Mouse (Mus musculus) heart, adult 2 months (tissue): ENCODE data around the gene Tmem107. TPM values are rescaled to one million over a fixed set of nuclear protein-coding genes. Genes with fewer than 3 reads are reported as not detected.

Experiments used
- DNase-seq, 2 experiments: peaks; one replicate each; pipeline ENCODE4 v3.0.0; 2021
- H3K27ac ChIP-seq: fragments of 200-600 bp; 2 replicates; pipeline ENCODE4 v1.8.1; 2022
- H3K27me3 ChIP-seq: fragments of 200-500 bp; 2 replicates; pipeline ENCODE4 v1.6.1; 2012; ENCODE audit warnings: mild to moderate bottlenecking, low read length, inconsistent platforms, mixed read lengths; ENCODE audit not compliant: control insufficient read depth, insufficient read depth
- H3K36me3 ChIP-seq: fragments of 200-500 bp; 2 replicates; pipeline ENCODE4 v1.6.1; 2012; ENCODE audit warnings: low read length, inconsistent platforms; ENCODE audit not compliant: control insufficient read depth, insufficient read depth
- H3K4me1 ChIP-seq: fragments of 200-500 bp; 2 replicates; pipeline ENCODE4 v1.6.1; 2011; ENCODE audit warnings: low read length; ENCODE audit not compliant: control insufficient read depth, insufficient read depth
- H3K4me3 ChIP-seq: fragments of 200-600 bp; 2 replicates; pipeline ENCODE4 v1.8.1; 2022
- H3K79me2 ChIP-seq: fragments of 200-500 bp; replicated peaks from 2 replicates; pipeline ENCODE4 v1.6.1; 2012; ENCODE audit warnings: mild to moderate bottlenecking, inconsistent platforms, low read length, moderate library complexity, mixed read lengths; ENCODE audit not compliant: control insufficient read depth, insufficient read depth
- H3K9ac ChIP-seq: fragments of 200-500 bp; 2 replicates; pipeline ENCODE4 v1.6.1; 2012; ENCODE audit warnings: low read depth, mild to moderate bottlenecking, control low read depth, inconsistent platforms, low read length, mixed read lengths
- CTCF ChIP-seq: fragments of 200-600 bp; IDR thresholded peaks from 2 replicates; pipeline ENCODE4 v1.8.1; 2022; ENCODE audit warnings: antibody characterized with exemption, mild to moderate bottlenecking, moderate library complexity
- EP300 ChIP-seq: fragments of 200-500 bp; IDR thresholded peaks from 2 replicates; pipeline ENCODE4 v1.6.1; 2011; ENCODE audit warnings: low read depth, low read length, control low read depth; ENCODE audit not compliant: insufficient read depth
- POLR2A ChIP-seq: fragments of 200-500 bp; IDR thresholded peaks from 2 replicates; pipeline ENCODE4 v1.6.1; 2011; ENCODE audit warnings: mild to moderate bottlenecking, low read depth, low read length, control low read depth; ENCODE audit not compliant: insufficient read depth
- WGBS: fragments of 180-500 bp; shearing (Covaris S2); methylation state at CpG from one replicate; pipeline ENCODE4 v1.1.7; 2018; 5-methylcytosine and 5-hydroxymethylcytosine counted together
- intact Hi-C: fragments of 180-260 bp; cut with DNase I; formaldehyde crosslinking; loops from one replicate; pipeline ENCODE4 v1.15.1; 2025
- polyA plus RNA-seq: library from polyadenylated mRNA; depleted of rRNA; stranded (reverse); fragments of >200 nt; gene quantifications from 2 replicates; pipeline ENCODE4 v1.2.3, GENCODE M21; 2012
- total RNA-seq, 2 experiments: library from RNA; stranded (reverse); gene quantifications; 2 replicates each; pipeline ENCODE4 v1.2.3; 2021

Tmem107 gene
- total and polyA plus RNA-seq, 3 experiments: 5.6 to 15.9 (median 6.6) TPM

DNA sequence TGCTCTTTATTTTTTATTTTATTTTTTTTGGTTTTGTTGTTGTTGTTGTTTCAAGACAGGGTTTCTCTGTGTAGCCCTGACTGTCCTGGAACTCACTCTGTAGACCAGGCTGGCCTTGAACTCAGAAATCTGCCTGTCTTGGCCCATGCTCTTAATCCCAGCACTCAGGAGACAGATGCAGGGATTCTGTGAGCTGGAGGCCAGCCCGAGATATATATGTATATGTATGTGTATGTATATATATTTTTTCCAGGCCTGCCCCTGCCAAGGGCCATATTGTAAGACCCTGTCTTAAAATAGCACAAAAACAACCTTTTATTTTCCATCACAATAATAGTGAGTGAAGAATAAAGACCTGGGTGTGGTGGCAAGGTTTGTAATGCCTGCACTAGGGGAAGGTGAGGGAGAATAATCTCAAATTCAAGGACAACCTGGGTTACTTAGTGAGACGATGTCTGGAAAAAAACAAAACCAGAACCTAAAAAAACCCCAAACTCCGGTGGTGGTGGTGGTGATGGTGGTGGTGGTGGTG, 5.1 kb upstream of the Tmem107 start:
- TF ChIP-seq EP300: no peak
- no peak for TF ChIP-seq CTCF
- no peak for TF ChIP-seq POLR2A
- intact Hi-C loops: loop anchor here (10.0 kb wide), 1 partner anchor 259 kb away; the partner anchor contains the start of genes Cntrob, Kcnab3 and Trappc1
- H3K4me1 ChIP-seq: peaks cover 15% of the 10 kb centered on the region
- H3K27me3 ChIP-seq: no peaks in the 10 kb centered on the region
- no peaks in the 10 kb centered on the region for H3K79me2 ChIP-seq
- no peaks in the 10 kb centered on the region for H3K36me3 ChIP-seq
- no peak overlapping the region for H3K27ac ChIP-seq
- no peak for DNase-seq
- H3K9ac ChIP-seq: no peak overlapping the region
- WGBS: 77% methylated on average over 3 of the region's 3 CpGs
- no peak overlapping the region for H3K4me3 ChIP-seq

DNA sequence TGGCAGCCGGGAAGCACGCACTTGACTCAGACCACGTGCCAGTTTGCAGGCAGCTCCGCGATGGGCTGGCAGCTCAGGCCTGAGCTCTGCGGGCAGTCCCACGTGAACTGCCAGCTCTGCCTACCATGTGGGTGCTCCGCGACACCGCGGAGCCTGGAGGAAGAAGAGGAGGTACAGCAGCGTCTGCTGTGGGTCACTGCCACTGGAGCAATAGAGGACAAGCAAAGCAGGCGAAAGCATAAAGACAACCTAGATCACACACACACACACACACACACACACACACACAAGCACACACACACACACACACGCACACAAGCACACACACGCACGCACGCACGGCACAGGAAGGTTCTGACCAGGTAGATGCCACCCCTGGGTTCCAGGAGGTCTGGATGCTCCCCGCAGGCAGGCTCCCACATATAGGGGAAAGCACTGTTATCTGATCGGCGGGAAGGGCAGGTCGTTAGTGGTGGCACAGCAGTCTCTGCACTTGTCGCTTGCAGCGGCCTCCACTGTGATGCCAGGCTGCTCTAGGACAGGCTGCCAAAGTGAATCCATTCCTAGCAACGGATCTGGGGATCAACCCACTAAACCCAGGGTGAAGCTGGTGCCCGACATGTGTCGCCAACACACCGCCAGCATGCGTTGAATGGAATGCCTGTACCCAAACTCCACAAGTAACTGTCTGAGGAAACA, 4.3 kb upstream of the Tmem107 start:
- Histone ChIP-seq H3K9ac (peak overlapping the region; percentile 10), H3K27ac (no peak overlapping the region), H3K36me3 (no peaks in the 10 kb centered on the region), H3K4me1 (peaks cover 15% of the 10 kb centered on the region), H3K79me2 (no peaks in the 10 kb centered on the region), H3K27me3 (no peaks in the 10 kb centered on the region), H3K4me3 (no peak overlapping the region)
- intact Hi-C loops: loop anchor here (10.0 kb wide), 1 partner anchor 258 kb away; the partner anchor contains the start of genes Cntrob, Kcnab3 and Trappc1
- WGBS: 13% methylated on average over 29 of the region's 29 CpGs
- DNase-seq: peak in 1 of 2 experiments; percentile 63
- TF ChIP-seq CTCF: no peak
- TF ChIP-seq POLR2A: no peak; the same call in 1 of the 2 replicates
- 0 out of 2 replicates have a peak, but pooled peaks have one; percentile 12 for TF ChIP-seq EP300

- intact Hi-C loops: loop anchor here (1.0 to 10.0 kb wide), 4 partner anchors 24 to 258 kb away; partner anchors contain the start of genes 9130213A22Rik, Cntrob, Kcnab3 and Trappc1
- DNase-seq: peak; percentile 90 to 93
- 4% methylated on average over 8 of the region's 8 CpGs for WGBS
- Histone ChIP-seq H3K27me3 (no peaks in the 10 kb centered on the region), H3K9ac (peak overlapping the region; percentile 51; the same call in 1 of the 2 replicates), H3K4me1 (peaks cover 13% of the 10 kb centered on the region), H3K36me3 (no peaks in the 10 kb centered on the region), H3K27ac (peak overlapping the region; percentile 81), H3K4me3 (no peak overlapping the region), H3K79me2 (no peaks in the 10 kb centered on the region)
- TF ChIP-seq EP300: peak; percentile 80; the same call in 1 of the 2 replicates
- no peak for TF ChIP-seq POLR2A
- no peak for TF ChIP-seq CTCF
Observed at GRCm38 (mm10) chr11:69066956-69067355, 3.6 kb upstream of the Tmem107 start.

- peaks cover 13% of the 10 kb centered on the region for H3K4me1 ChIP-seq
- H3K79me2 ChIP-seq: no peaks in the 10 kb centered on the region
- peak overlapping the region; percentile 81 for H3K27ac ChIP-seq
- TF ChIP-seq CTCF (no peak), EP300 (0 out of 2 replicates have a peak, but pooled peaks have one; percentile 25), POLR2A (peak; percentile 51; the same call in 1 of the 2 replicates)
- DNase-seq: peak in 1 of 2 experiments; percentile 70
- H3K4me3 ChIP-seq: no peak overlapping the region
- 11% methylated on average over 6 of the region's 6 CpGs for WGBS
- no peaks in the 10 kb centered on the region for H3K36me3 ChIP-seq
- intact Hi-C loops: loop anchor here (1.0 to 10.0 kb wide), 4 partner anchors 24 to 257 kb away; partner anchors contain the start of genes 9130213A22Rik, Cntrob, Kcnab3 and Trappc1
- H3K27me3 ChIP-seq: no peaks in the 10 kb centered on the region
- no peak overlapping the region for H3K9ac ChIP-seq
Observed at GRCm38 (mm10) chr11:69067601-69068000, 3.0 kb upstream of the Tmem107 start.

- Histone ChIP-seq H3K79me2 (no peaks in the 10 kb centered on the region), H3K27me3 (no peaks in the 10 kb centered on the region), H3K9ac (peak overlapping the region; percentile 77), H3K36me3 (no peaks in the 10 kb centered on the region), H3K4me3 (peak overlapping the region; percentile 67), H3K4me1 (peaks cover 16% of the 10 kb centered on the region), H3K27ac (peak overlapping the region; percentile 89)
- TF ChIP-seq EP300 (no peak), POLR2A (no peak), CTCF (no peak)
- intact Hi-C loops: no loop called here
- 0% methylated on average over 13 of the region's 13 CpGs for WGBS
- no peak for DNase-seq
Observed at GRCm38 (mm10) chr11:69070093-69070492, 513 bp upstream of the Tmem107 start.
